Mouse (Mus musculus): Measurements from ENCODE around the gene Adam11. TPM values are rescaled to one million over a fixed set of nuclear protein-coding genes. Genes with fewer than 3 reads are reported as not detected.

The Adam11 gene
- polyA plus RNA-seq, 1 experiment from 2014 or later = 7.7 TPM

- Histone ChIP-seq H3K36me3 (ENCODE audit: insufficient read depth, low read length) (no peaks in the 10 kb centered on the region), H3K4me3 (replicated peaks; ENCODE audit: low read depth, low read length) (no peak overlapping the region), H3K27me3 (ENCODE audit: insufficient read depth, low read length) (no peaks in the 10 kb centered on the region), H3K9me3 (replicated peaks; ENCODE audit: low read length) (no peaks in the 10 kb centered on the region), H3K4me1 (replicated peaks; ENCODE audit: insufficient read depth, low read length) (peaks cover 9% of the 10 kb centered on the region; the same call in 1 of the 2 replicates), H3K9ac (ENCODE audit: low read depth, low read length) (no peak overlapping the region), H3K27ac (no peak overlapping the region), H3K4me2 (ENCODE audit: low read length) (no peak overlapping the region)
- TF ChIP-seq CTCF (IDR thresholded peaks at IDR 0.05; ENCODE audit: low read depth) = no peak
- DNase-seq (ENCODE audit: low spot score) (no peak), ATAC-seq (replicated peaks; ENCODE audit: low FRiP score, low read depth) (no peak)
- 89% methylated on average over 2 of the region's 2 CpGs for WGBS
Observed at GRCm38 (mm10) chr11:102758977-102759376, 2.3 kb upstream of the Adam11 start.

- Histone ChIP-seq H3K4me2 (ENCODE audit: low read length) (peak overlapping the region; percentile 100), H3K4me1 (replicated peaks; ENCODE audit: insufficient read depth, low read length) (peaks cover 9% of the 10 kb centered on the region; the same call in 1 of the 2 replicates), H3K9me3 (replicated peaks; ENCODE audit: low read length) (no peaks in the 10 kb centered on the region), H3K9ac (ENCODE audit: low read depth, low read length) (peak overlapping the region; percentile 68; the same call in 1 of the 2 replicates), H3K27me3 (ENCODE audit: insufficient read depth, low read length) (no peaks in the 10 kb centered on the region), H3K36me3 (ENCODE audit: insufficient read depth, low read length) (no peaks in the 10 kb centered on the region), H3K4me3 (replicated peaks; ENCODE audit: low read depth, low read length) (peak overlapping the region; percentile 55), H3K27ac (no peak overlapping the region)
- 36% methylated on average over 6 of the region's 6 CpGs for WGBS
- ATAC-seq (replicated peaks; ENCODE audit: low FRiP score, low read depth) (no peak), DNase-seq (ENCODE audit: low spot score) (no peak)
- no peak for TF ChIP-seq CTCF (IDR thresholded peaks at IDR 0.05; ENCODE audit: low read depth)
Observed at GRCm38 (mm10) chr11:102760805-102761308, 382 bp upstream of the Adam11 start.

- Histone ChIP-seq H3K27me3 (ENCODE audit: insufficient read depth, low read length) (no peaks in the 10 kb centered on the region), H3K27ac (no peak overlapping the region), H3K9ac (ENCODE audit: low read depth, low read length) (peak overlapping the region; percentile 68; the same call in 1 of the 2 replicates), H3K4me1 (replicated peaks; ENCODE audit: insufficient read depth, low read length) (peaks cover 9% of the 10 kb centered on the region; the same call in 1 of the 2 replicates), H3K4me2 (ENCODE audit: low read length) (peak overlapping the region; percentile 100), H3K9me3 (replicated peaks; ENCODE audit: low read length) (no peaks in the 10 kb centered on the region), H3K4me3 (replicated peaks; ENCODE audit: low read depth, low read length) (peak overlapping the region; percentile 55), H3K36me3 (ENCODE audit: insufficient read depth, low read length) (no peaks in the 10 kb centered on the region)
- TF ChIP-seq CTCF (IDR thresholded peaks at IDR 0.05; ENCODE audit: low read depth) = no peak
- 14% methylated on average over 15 of the region's 15 CpGs for WGBS
- no peak for DNase-seq (ENCODE audit: low spot score)
- peak; percentile 7; the same call in 1 of the 2 replicates for ATAC-seq (replicated peaks; ENCODE audit: low FRiP score, low read depth)
Observed at GRCm38 (mm10) chr11:102762248-102762647, 1.0 kb downstream of the Adam11 start.

- Histone ChIP-seq H3K27ac (no peak overlapping the region), H3K9ac (ENCODE audit: low read depth, low read length) (no peak overlapping the region), H3K4me2 (ENCODE audit: low read length) (no peak overlapping the region), H3K36me3 (ENCODE audit: insufficient read depth, low read length) (no peaks in the 10 kb centered on the region), H3K27me3 (ENCODE audit: insufficient read depth, low read length) (no peaks in the 10 kb centered on the region), H3K9me3 (replicated peaks; ENCODE audit: low read length) (no peaks in the 10 kb centered on the region), H3K4me1 (replicated peaks; ENCODE audit: insufficient read depth, low read length) (peaks cover 9% of the 10 kb centered on the region; the same call in 1 of the 2 replicates), H3K4me3 (replicated peaks; ENCODE audit: low read depth, low read length) (no peak overlapping the region)
- TF ChIP-seq CTCF (IDR thresholded peaks at IDR 0.05; ENCODE audit: low read depth) = no peak
- ATAC-seq (replicated peaks; ENCODE audit: low FRiP score, low read depth) (no peak), DNase-seq (ENCODE audit: low spot score) (no peak)
- WGBS = 67% methylated on average over 11 of the region's 11 CpGs
Observed at GRCm38 (mm10) chr11:102763009-102763767, 1.9 kb downstream of the Adam11 start.

- 74% methylated on average over 5 of the region's 5 CpGs for WGBS
- ATAC-seq (replicated peaks; ENCODE audit: low FRiP score, low read depth) = no peak
- no peak for TF ChIP-seq CTCF (IDR thresholded peaks at IDR 0.05; ENCODE audit: low read depth)
Observed at GRCm38 (mm10) chr11:102765416-102765815, 4.2 kb downstream of the Adam11 start.

GRCm38 (mm10) chr11:102767055-102767670 is 5.9 kb downstream of the Adam11 start:
- ATAC-seq (replicated peaks; ENCODE audit: low FRiP score, low read depth) = no peak
- no peak for TF ChIP-seq CTCF (IDR thresholded peaks at IDR 0.05; ENCODE audit: low read depth)
- Histone ChIP-seq H3K4me3 (replicated peaks; ENCODE audit: low read depth, low read length) (no peak overlapping the region), H3K4me2 (ENCODE audit: low read length) (no peak overlapping the region), H3K36me3 (ENCODE audit: insufficient read depth, low read length) (no peaks in the 10 kb centered on the region), H3K9me3 (replicated peaks; ENCODE audit: low read length) (no peaks in the 10 kb centered on the region), H3K4me1 (replicated peaks; ENCODE audit: insufficient read depth, low read length) (peaks cover 10% of the 10 kb centered on the region; the same call in 1 of the 2 replicates), H3K9ac (ENCODE audit: low read depth, low read length) (no peak overlapping the region), H3K27ac (no peak overlapping the region), H3K27me3 (ENCODE audit: insufficient read depth, low read length) (no peaks in the 10 kb centered on the region)
- no peak for DNase-seq (ENCODE audit: low spot score)
- 60% methylated on average over 6 of the region's 6 CpGs for WGBS

More at GRCm38 (mm10) chr11:102765416-102765815, 4.2 kb downstream of the Adam11 start:
- no peak overlapping the region for H3K4me3 ChIP-seq (replicated peaks; ENCODE audit: low read depth, low read length)
- H3K9me3 ChIP-seq (replicated peaks; ENCODE audit: low read length) = no peaks in the 10 kb centered on the region
- no peaks in the 10 kb centered on the region for H3K27me3 ChIP-seq (ENCODE audit: insufficient read depth, low read length)
- H3K4me2 ChIP-seq (ENCODE audit: low read length) = no peak overlapping the region
- H3K36me3 ChIP-seq (ENCODE audit: insufficient read depth, low read length) = no peaks in the 10 kb centered on the region
- no peak overlapping the region for H3K27ac ChIP-seq
- H3K9ac ChIP-seq (ENCODE audit: low read depth, low read length) = no peak overlapping the region
- no peak for DNase-seq (ENCODE audit: low spot score)
- peaks cover 9% of the 10 kb centered on the region; the same call in 1 of the 2 replicates for H3K4me1 ChIP-seq (replicated peaks; ENCODE audit: insufficient read depth, low read length)

Measured in kidney, postnatal 0 days (tissue).